Mouse (Mus musculus) erythroblast, embryonic 14.5 days (primary cell): ENCODE results near the gene Dnah7b. TPM values are rescaled to one million over a fixed set of nuclear protein-coding genes. Genes with fewer than 3 reads are reported as not detected.
"Not testable (repeated sequence)": the region's sequence is repeated elsewhere in the genome, so short reads cannot be mapped to it uniquely, and the experiment has no call there.

Experiments used
- H3K27me3 ChIP-seq: 2 replicates; pipeline ENCODE4 v1.6.1; 2012; ENCODE audit warnings: inconsistent platforms; ENCODE audit not compliant: control insufficient read depth
- H3K36me3 ChIP-seq: 2 replicates; pipeline ENCODE4 v1.6.1; 2012; ENCODE audit warnings: mild to moderate bottlenecking, inconsistent platforms; ENCODE audit not compliant: control insufficient read depth
- H3K4me1 ChIP-seq: 2 replicates; pipeline ENCODE4 v1.6.1; 2012; ENCODE audit warnings: inconsistent platforms; ENCODE audit not compliant: control insufficient read depth
- H3K4me3 ChIP-seq: replicated peaks from 2 replicates; pipeline ENCODE3; 2012; ENCODE audit warnings: moderate library complexity, mild to moderate bottlenecking, inconsistent platforms
- H3K9me3 ChIP-seq: 2 replicates; pipeline ENCODE4 v1.6.1; 2012; ENCODE audit warnings: low read length, inconsistent platforms, mixed read lengths; ENCODE audit not compliant: control insufficient read depth
- GATA1 ChIP-seq: IDR thresholded peaks from 2 replicates; pipeline ENCODE4 v1.6.1; 2012; ENCODE audit warnings: low read length, inconsistent platforms, mixed read lengths
- TAL1 ChIP-seq: IDR thresholded peaks from 3 replicates; pipeline ENCODE4 v1.6.1; 2012; ENCODE audit warnings: low read length, inconsistent platforms, mixed read lengths
- polyA plus RNA-seq: library from polyadenylated mRNA; stranded (reverse); fragments of >175 nt; gene quantifications from 2 replicates; pipeline ENCODE4 v1.2.3, GENCODE M21; 2012

Gene Dnah7b
- polyA plus RNA-seq, 1 experiment = 0.01 TPM

DNA sequence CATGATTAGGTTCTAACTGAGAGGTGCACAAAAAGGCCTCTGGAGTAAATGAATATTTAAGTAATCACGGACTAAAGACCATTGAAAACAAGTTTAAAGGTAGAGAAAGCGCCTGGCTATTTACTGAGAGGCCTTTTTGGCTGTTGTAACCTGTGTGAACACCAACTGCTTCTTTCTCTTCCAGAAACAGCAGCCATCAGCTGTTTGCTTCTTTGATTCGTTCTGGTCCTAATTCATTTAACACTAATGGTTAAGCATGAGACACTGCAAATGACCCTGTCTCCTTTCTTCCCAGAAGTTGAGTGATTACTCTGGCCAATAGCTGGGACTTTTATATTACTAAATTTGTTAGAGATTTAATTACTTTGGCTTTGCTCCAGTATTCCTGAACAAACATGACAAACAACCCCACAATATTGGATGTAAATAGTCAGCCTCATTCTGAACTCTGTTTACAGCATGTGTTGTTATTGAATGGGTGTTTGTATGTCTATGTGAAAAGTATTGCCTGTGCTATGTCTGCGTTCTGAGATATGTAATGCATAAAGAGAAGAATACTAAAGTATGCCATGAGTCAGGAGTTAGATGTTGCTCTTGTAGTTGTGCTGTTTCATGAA, 328.7 kb downstream of the Dnah7b start:
- not testable (repeated sequence) for H3K27me3 ChIP-seq, H3K4me3 ChIP-seq, H3K36me3 ChIP-seq, H3K4me1 ChIP-seq, H3K9me3 ChIP-seq

DNA sequence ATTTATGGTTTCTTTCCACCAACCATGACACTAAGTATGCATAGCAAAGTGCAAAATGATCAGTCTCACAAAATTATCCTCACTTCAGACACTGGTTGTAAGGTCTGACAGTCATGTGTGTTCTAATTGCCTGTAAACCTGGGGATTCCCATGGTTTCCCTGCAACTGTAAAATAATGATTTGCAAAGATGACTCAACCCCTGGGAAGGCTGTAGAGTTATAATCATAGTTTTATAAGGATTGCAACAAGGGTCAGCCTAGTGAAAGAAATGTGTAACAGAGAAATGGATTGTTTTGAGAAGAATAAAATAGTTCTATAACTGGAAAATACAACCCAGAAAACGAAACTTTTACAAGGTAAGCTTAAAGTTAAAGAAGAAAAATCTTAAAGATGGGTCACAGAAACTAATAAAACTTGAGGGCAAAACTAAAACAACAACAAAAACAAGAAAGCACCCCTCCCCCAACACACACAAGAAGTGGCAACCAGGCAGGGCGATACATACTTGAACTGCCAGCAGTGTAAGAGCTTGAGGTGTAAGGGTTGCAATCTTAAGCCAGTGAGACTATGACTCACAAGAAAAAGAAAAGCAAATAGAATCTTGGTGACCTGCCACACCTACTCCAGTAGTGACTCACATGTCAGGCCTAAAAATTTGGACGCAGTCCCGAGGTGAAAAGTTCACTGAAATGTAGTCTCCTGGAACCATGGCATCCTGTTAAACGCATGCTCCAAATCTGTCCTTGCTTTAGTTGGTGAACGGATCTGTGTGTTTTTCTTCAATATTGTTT, 342.4 kb downstream of the Dnah7b start:
- TF ChIP-seq TAL1 (no peak), GATA1 (no peak)

DNA sequence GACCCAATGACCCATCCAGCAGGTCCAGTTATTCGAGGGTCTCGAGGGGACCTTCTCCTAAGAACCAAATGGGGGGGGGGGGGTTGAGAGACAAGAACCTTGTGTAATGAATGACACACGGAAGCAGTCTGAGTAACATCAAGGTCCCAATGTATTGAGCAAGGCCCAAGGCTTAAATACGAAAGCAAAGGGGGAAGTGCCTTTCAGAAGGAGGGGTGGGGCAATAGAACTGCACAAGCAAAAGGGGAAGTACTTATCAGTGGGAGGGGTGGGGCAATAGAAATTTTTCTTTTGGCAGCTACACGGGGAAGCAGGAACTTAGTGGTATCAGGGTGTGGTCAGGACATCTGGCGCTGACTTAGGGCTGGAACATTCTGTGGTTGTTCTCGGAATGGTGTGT, 348.7 kb downstream of the Dnah7b start:
- H3K4me1 ChIP-seq, H3K27me3 ChIP-seq, H3K9me3 ChIP-seq, H3K36me3 ChIP-seq, H3K4me3 ChIP-seq: not testable (repeated sequence)

More for the DNA sequence above, 342.4 kb downstream of the Dnah7b start:
- no peaks in the 10 kb centered on the region for H3K9me3 ChIP-seq
- no peaks in the 10 kb centered on the region for H3K27me3 ChIP-seq
- H3K4me3 ChIP-seq = no peak overlapping the region
- no peaks in the 10 kb centered on the region for H3K36me3 ChIP-seq
- no peaks in the 10 kb centered on the region for H3K4me1 ChIP-seq

DNA sequence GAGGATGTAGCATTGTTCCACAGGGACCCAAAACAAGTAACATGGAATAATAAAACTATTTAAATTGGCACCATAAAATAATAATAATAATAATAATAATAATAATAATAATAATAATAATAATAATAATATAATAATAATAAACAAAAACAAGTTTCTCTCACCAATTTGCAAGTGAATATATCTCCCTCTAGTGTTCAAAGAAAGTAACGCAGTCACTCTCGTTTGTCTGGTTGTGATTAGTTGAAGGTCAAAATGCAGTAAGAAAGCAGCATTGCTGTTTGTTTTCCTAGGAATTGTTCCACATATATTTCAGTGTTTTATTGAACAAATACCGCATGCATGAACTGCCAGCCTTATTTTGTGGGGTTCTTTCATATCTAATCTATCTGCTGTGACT, 350.8 kb downstream of the Dnah7b start:
- not testable (repeated sequence) for H3K4me1 ChIP-seq

DNA sequence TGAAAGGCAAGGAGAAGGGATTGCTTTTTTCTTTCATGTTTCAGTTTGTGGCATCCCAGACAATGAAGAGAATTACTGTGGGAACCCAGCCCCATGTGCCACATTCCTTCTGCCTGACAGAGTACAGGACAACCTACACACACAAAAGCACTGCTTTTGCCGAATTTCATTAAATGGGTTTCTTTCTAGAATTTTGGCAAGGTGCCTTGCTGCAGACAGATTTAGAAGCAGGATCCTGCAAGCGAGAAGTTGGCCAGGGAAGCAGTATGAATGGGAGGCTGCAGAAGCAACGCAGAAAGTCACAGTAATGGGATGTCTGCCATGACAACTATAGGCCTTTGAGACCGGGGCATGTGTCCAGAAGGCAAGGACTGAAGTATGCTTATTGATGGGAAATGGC, 352.9 kb downstream of the Dnah7b start:
- not testable (repeated sequence) for H3K4me3 ChIP-seq, H3K9me3 ChIP-seq, H3K4me1 ChIP-seq, H3K36me3 ChIP-seq, H3K27me3 ChIP-seq

More for the DNA sequence above, 350.8 kb downstream of the Dnah7b start:
- H3K9me3 ChIP-seq, H3K4me3 ChIP-seq, H3K27me3 ChIP-seq, H3K36me3 ChIP-seq: not testable (repeated sequence)

Other genes with a start within 250 kb of the Dnah7b start
- gene Gm5269, start 176.0 kb upstream of the Dnah7b start, polyA plus RNA-seq = not detected in 2 replicates
- gene Slc40a1, start 139.8 kb upstream of the Dnah7b start, polyA plus RNA-seq = 0.36 and 0.51 TPM in 2 replicates